Mouse (Mus musculus): ENCODE measurements around the gene Sec24a.
"Not testable (repeated sequence)": the region's sequence is repeated elsewhere in the genome, so short reads cannot be mapped to it uniquely, and the experiment has no call there.

Sec24a gene

GRCm38 (mm10) chr11:51763213-51763907 lies at the start of gene Sec24a, which contains the start of gene Sar1b:
Sec24a (minus strand) TSS chr11:51763634.
Sar1b (plus strand) TSS chr11:51763687.
- in situ Hi-C loops (cut with MboI, MseI), result no loop called here

GRCm38 (mm10) chr11:51812022-51812546 lies 48.6 kb upstream of the Sec24a start:
- in situ Hi-C loops (cut with MboI, MseI), result no loop called here

- in situ Hi-C loops (cut with MboI, MseI), result no loop called here
Measured at GRCm38 (mm10) chr11:51811230-51811629, 47.8 kb upstream of the Sec24a start.

DNA sequence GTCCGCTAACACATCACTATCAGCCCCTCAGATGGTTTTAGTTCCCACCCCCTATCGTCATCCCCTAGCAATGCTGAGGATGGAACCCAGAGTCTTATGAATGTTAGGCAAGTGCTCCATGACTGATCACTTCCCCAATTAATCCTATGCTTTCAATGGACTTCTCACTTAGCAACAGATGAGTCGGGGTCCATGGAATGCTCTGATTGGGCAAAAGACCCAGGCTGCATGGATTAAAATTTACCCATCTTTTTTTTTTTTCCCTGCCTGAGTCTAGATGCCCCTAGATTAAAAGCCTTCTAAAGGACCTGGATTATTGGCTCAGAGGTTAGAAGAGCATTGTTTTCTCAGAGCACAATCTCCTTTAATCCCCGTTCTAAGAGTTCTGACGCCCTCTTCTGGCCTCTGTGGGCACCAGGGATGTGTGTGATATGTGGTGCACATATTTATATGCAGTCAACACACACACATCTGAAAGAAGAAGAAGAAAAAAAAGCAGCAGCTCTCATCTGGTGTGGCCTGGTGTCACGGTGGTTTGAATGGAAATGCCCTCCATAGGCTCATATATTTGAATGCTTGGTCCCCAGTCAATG lies 46.3 kb upstream of the Sec24a start:
- in situ Hi-C loops (cut with MboI, MseI), result no loop called here

DNA sequence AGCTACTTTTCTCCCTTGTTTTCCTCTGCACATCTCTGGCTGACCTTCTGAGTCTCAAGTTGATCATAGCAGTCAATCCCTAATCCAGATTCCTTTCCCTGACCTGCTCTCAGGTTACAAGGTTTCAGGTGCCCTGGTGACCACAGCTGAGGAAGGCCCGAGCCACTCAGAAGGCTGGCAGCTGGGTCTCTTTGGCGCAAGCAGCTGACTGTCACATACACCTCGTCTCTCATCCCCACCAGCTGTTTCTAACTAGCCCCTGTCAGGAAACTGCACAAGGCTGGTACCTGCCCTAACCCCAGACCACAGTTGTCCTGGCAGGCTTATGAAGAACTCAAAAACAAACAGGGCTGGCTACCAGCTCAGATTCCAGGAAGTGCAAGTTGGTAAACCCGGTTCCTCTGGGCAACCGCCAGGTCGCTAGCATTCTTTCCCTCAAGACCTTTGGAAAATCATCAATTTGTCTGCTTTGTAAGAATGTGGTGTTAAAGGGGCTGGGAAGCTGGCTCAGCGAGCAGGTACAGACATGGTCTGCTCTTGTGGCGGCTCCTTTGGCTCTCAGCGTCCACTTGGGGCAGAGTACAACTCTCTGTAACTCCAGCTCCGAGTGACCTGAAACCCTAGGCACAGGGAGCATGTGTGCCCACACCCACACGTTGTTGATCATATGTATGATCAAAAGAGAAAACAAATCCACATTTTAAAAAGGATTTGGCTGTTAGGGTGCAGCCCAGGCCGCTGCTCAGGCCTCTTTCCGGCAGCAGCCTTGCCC lies 43.9 kb upstream of the Sec24a start:
- in situ Hi-C loops (cut with MboI, MseI), result no loop called here

GRCm38 (mm10) chr11:51805221-51805981 lies 42.0 kb upstream of the Sec24a start:
- in situ Hi-C loops (cut with MboI, MseI), result no loop called here

DNA sequence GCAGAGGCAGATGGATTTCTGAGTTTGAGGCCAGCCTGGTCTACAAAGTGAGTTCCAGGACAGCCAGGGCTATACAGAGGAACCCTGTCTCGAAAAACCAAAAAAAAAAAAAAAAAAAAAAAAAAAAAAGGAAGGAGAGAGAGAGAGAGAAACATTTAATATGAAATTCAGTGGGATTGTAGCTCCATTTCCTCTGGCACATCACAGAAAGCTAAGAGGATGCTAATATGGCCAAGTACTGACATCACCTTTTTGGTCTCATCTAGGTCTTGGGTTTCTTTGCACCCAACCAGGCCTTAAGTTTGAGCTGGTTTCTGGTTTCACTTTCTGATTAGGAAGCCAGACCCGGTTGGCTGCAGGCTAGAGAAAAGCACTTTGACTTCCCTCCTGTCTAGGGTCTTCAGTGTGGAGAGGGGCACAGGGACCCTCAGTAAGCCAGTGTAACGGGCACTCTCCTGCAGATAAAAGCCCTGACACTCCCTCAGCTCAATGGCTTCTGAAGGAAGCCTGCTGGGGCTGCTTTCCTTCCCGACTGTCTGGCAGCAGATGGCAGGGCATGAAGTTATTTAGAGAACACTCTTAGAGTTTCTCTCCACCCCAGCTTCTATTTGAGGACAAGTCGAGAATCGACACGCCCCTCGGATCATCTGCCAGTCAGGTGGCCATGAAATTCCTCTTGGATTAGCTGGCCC lies 37.3 kb upstream of the Sec24a start:
- in situ Hi-C loops (cut with MboI, MseI), result no loop called here

- in situ Hi-C loops (cut with MboI, MseI), result no loop called here
Measured at GRCm38 (mm10) chr11:51796272-51796671, 32.8 kb upstream of the Sec24a start.

DNA sequence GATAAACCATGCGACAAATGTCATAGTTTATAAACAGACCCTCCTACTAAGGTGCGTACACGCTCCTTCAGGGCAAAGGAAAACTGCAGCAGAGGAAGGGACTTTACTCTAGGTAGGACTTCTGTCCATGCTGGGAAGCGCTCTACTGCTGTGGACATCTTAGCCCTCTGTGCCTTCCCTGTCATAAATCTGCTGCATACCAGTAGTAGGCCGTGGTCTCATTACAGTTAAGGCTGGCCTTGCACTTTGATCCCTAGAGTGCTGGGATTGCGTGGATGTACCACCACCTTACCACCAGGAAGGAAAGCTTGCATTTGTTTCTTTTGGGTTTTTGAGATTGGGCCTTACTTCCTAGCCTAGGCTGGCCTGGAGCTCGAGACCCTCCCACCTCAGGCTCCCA lies 27.2 kb upstream of the Sec24a start:
- in situ Hi-C loops (cut with MboI, MseI), result no loop called here

DNA sequence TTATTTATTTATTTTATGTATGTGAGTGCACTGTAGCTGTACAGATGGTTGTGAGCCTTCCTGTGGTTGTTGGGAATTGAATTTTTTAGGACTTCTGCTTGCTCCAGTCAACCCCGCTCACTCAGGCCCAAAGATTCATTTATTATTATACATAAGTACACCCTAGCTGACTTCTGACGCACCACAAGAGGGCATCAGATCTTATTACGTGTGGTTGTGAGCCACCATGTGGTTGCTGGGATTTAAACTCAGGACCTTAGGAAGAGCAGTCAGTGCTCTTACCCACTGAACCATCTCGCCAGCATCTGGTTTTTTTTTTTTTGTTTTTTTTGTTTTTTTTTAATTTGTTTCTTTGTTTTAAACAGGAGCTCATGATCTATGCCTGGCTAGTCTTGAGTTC lies 26.3 kb upstream of the Sec24a start:
- in situ Hi-C loops (cut with MboI, MseI), result not testable (repeated sequence)

- in situ Hi-C loops (cut with MboI, MseI), result no loop called here
Measured at GRCm38 (mm10) chr11:51785926-51786325, 22.5 kb upstream of the Sec24a start.

DNA sequence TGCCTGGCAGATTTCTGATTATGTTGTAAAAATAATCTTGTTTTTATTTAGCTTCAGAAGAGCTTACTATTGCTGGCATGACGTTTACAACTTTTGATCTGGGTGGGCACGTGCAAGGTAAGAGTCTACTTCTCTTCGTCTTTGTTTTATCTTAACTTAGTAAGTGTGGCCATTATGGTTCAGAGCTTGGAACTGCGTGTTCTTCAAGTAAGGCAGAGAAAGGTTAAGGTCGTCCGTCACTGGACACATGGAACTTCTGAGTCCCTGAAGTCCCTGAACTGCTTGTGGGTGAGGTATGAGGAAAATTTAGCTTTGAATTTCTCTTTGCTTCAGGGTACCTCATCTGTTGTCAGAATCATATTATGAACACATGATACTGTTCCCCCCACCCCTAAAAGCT lies 19.3 kb upstream of the Sec24a start:
- in situ Hi-C loops (cut with MboI, MseI), result no loop called here

DNA sequence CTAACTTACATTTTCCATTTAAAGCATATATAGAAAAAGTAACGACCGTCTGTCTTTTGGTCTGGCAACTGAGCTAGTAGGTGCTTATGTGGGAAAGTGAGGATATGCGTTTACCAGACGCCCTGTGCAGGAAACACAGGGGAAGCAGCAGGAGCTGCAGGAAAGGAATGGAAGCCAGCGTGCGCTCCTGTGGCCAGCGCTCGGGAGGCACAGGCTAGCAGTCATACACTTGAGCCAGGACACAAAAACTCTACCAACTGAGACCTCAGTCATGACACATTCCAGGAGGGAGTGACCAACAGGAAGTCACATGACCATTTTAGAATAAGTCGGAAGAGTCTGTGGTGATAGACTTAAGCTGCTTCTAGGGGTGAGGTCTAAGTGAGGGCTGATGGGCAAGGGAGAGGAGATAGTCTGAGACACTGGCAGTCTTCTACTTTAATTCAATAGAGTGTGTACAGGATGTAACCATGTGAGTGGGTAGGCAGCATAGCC lies 17.4 kb upstream of the Sec24a start:
- in situ Hi-C loops (cut with MboI, MseI), result no loop called here

DNA sequence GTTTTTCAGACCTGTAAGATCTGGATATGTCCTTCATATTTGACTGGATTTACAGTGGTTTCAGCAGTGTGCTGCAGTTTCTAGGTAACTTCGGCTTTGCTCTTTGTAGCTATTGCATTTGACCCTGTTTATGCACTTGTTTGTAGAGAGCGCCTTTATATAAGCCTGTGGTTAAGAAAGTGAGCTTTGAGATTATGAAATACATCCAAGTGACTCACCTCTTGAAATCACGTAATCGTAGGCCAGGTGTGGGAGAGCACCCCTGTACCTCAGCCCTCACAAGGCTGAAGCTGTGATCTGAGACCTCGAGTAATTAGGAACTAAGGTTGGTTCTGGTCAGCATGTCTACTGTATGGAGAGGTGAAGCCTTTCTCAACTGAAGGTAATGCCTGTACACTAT lies 14.0 kb upstream of the Sec24a start:
- in situ Hi-C loops (cut with MboI, MseI), result no loop called here

DNA sequence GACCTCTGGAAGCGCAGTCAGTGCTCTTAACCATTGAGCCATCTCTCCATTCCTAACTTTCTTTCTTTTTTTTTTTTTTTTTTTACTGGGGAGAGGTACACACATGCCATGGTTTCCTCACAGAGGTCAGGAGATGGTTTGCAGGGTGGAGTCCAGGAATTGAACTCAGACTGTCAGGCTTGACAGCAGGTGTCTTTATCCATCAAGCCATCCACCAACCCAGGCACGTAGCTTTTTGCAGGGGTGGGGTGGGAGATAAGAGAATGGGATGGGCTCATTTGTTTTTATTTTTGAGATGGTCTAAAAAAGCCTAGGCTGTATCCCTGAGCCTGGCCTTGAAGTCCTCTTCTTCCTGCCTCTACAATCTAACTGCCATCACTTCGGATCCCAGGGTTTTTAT lies 12.1 kb upstream of the Sec24a start:
- in situ Hi-C loops (cut with MboI, MseI), result no loop called here

DNA sequence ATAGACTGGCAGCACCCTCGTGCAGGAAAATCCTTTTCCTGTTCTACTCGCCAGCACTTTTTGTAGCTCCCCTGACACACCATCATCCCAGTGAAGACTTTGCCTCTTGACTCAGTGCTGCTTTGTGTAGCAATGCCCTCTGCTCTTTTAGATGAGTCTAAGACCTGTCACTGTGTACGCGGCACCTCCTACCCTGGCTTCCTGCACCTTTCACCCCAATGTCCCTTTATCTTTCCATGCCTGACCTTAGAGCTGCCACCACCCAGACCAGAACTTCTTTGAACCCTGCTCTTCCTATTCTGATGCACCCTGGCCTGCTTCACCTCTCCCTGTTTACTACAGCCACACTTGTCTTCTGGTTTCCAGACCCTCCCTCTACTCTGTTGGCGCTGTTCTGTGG lies 4.9 kb upstream of the Sec24a start:
- in situ Hi-C loops (cut with MboI, MseI), result no loop called here

DNA sequence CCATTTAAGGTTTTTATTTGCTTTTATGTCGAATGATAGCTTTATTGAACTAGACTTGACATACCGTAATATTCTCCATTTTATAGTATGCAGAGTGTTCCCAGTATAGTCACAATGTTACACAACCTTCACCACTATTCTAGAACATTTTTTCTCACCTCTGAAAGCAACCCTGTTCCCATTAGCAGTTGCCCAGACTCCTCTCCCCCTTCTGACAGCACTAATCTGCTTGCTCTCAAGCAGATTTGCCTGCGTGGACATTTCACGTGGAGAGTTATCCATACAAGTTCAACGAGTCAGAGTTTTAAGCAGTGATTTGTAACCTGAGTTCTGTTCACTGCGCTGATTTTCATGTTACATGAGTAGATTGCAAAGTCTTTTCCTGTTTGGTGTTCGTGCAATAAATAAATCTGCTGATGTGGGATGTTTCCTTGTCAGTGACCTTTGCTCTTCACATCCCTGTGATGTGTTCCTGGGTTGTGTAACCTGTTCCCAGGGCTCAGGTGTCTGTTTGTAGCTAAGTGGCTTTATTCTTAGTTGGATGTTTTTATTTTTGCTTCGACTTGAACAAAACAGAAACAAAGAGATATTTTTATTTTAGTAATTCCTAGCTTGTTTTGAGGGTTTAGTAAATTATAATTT lies 4.3 kb upstream of the Sec24a start:
- in situ Hi-C loops (cut with MboI, MseI), result no loop called here

DNA sequence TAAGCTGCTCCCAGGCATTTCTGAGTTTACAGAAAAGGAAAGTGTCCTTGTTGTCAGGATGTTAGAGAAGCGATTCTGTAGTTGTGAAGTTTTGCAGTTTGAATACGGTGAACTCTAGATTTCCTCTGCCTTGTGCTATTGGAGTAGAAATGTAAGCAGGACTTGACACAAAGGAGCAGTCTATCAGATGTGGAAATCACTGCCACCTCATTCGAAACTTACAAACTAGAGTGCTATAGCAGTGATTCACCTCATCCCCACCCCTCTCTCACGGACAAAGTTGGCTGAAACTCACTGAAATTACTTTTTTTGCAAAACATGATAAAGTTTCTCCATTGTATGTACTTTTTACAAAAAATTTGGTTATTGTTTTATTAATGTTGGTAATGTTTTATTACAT lies 1.4 kb upstream of the Sec24a start:
- in situ Hi-C loops (cut with MboI, MseI), result no loop called here

GRCm38 (mm10) chr11:51763955-51764354 lies 521 bp upstream of the Sec24a start:
- in situ Hi-C loops (cut with MboI, MseI), result no loop called here

DNA sequence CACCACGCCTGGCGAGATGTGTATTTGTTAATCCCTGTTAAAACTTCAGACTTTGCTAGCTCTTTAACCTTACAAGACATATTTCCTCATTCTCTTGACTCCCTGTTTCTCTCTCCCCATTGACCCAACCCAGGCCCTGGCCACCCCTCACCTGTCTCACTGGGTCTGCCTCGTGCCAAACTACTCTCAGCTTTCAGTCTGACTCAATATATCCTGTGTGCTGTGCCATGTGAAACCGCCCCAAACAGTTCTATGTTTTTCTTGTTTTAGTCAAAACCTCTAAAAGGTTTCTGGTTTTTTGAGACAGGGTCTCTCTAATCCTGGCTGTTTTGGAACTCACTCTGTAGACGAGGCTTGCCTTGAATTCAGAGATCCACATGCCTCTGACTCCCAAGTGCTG lies 2.2 kb downstream of the Sec24a start:
- in situ Hi-C loops (cut with MboI, MseI), result no loop called here
